22 mouse cellular contexts compared by ENCODE assay signal in genomic region chr14:20746935-20747334, GRCm38 (mm10). TPM values are rescaled to one million over a fixed set of nuclear protein-coding genes. Genes with fewer than 3 reads are reported as not detected.
DNase-seq lines count a peak whose midpoint lies in the region; ATAC-seq and TF ChIP-seq lines count a peak whose summit lies in the region.
"Had no signal": no experiment of that assay in that cellular context is flagged by ENCODE, and none has a peak within 500 bp of the region (broad histone marks: within the 10 kb centered on the region; RNA-seq: fewer than 3 reads in every experiment).

No protein-coding gene starts in this region.

- peak; percentile 29; the same call in 1 of the 2 replicates for TF ChIP-seq CTCF in kidney, adult 2 months (conservative IDR thresholded peaks at IDR 0.05; ENCODE audit: insufficient read depth, insufficient read length, low read depth, low read length)

- no peak overlapping the region for H3K4me2 ChIP-seq in kidney, embryonic 14.5 days (replicated peaks; ENCODE audit: low read depth, low read length)
- no peak overlapping the region for H3K4me2 ChIP-seq in neural tube, embryonic 15.5 days
- H3K4me2 ChIP-seq: forebrain, embryonic 13.5 days; liver, embryonic 12.5 days; neural tube, embryonic 12.5 days; stomach, embryonic 15.5 days had no signal

- H3K9ac ChIP-seq in kidney, embryonic 14.5 days (ENCODE audit: low read depth, low read length), result no peak overlapping the region
- H3K9ac ChIP-seq in neural tube, embryonic 15.5 days (replicated peaks), result no peak overlapping the region
- H3K9ac ChIP-seq: forebrain, embryonic 13.5 days; liver, embryonic 12.5 days; neural tube, embryonic 12.5 days; stomach, embryonic 15.5 days had no signal

- H3K27me3 ChIP-seq in kidney, adult 2 months (replicated peaks; ENCODE audit: control insufficient read depth, insufficient read depth, low read length), result no peaks in the 10 kb centered on the region
- no peaks in the 10 kb centered on the region for H3K27me3 ChIP-seq in kidney, embryonic 14.5 days (ENCODE audit: control insufficient read depth, insufficient read depth, low read length)
- H3K27me3 ChIP-seq in neural tube, embryonic 15.5 days (replicated peaks), result no peaks in the 10 kb centered on the region
- H3K27me3 ChIP-seq: forebrain, embryonic 13.5 days; liver, embryonic 12.5 days; megakaryocyte, embryonic 14.5 days; neural tube, embryonic 12.5 days; stomach, embryonic 15.5 days had no signal

- H3K9me3 ChIP-seq in kidney, embryonic 14.5 days (ENCODE audit: control insufficient read depth, low read length), result no peaks in the 10 kb centered on the region
- H3K9me3 ChIP-seq in neural tube, embryonic 15.5 days (replicated peaks), result no peaks in the 10 kb centered on the region
- H3K9me3 ChIP-seq: embryonic facial prominence, embryonic 10.5 days; forebrain, embryonic 13.5 days; limb, embryonic 10.5 days; liver, embryonic 12.5 days; megakaryocyte, embryonic 14.5 days; neural tube, embryonic 12.5 days; stomach, embryonic 15.5 days had no signal

- 82% methylated on average over 3 of the region's 3 CpGs for WGBS in kidney, adult 2 months
- WGBS in kidney, embryonic 14.5 days, result 78% methylated on average over 3 of the region's 3 CpGs
- 88% methylated on average over 3 of the region's 3 CpGs for WGBS in neural tube, embryonic 15.5 days

- H3K4me1 ChIP-seq in kidney, adult 2 months (ENCODE audit: control insufficient read depth, insufficient read depth, low read length), result peaks cover 3% of the 10 kb centered on the region; the same call in 1 of the 2 replicates
- H3K4me1 ChIP-seq in kidney, embryonic 14.5 days (ENCODE audit: control insufficient read depth, insufficient read depth, low read length), result no peaks in the 10 kb centered on the region
- peaks cover 4% of the 10 kb centered on the region; the same call in 1 of the 2 replicates for H3K4me1 ChIP-seq in neural tube, embryonic 15.5 days
- H3K4me1 ChIP-seq: embryonic facial prominence, embryonic 10.5 days; forebrain, embryonic 13.5 days; liver, embryonic 12.5 days; neural tube, embryonic 12.5 days; stomach, embryonic 15.5 days had no signal

- no peak for DNase-seq in frontal cortex, adult 2 months (ENCODE audit: extremely low spot score in 1 of 2, low spot score in 1 of 2)
- no peak for DNase-seq in kidney, adult 2 months
- DNase-seq in neural tube, embryonic 10.5 days (ENCODE audit: extremely low spot score, low spot score), result no peak
- no peak for DNase-seq in thymus, postnatal 10 days (ENCODE audit: low spot score in 2 of 2)
- DNase-seq: cerebellum, adult 11 months; cerebellum, postnatal 36 days; heart, adult 18-20 months; kidney, adult 9 months; lung, postnatal 10 days; right cerebral cortex, postnatal 14 days; thymus, postnatal 25 days had no signal

- H3K36me3 ChIP-seq in kidney, adult 2 months (ENCODE audit: control insufficient read depth, insufficient read depth, low read length), result peaks cover 4% of the 10 kb centered on the region
- peaks cover 39% of the 10 kb centered on the region; the same call in 1 of the 2 replicates for H3K36me3 ChIP-seq in kidney, embryonic 14.5 days (ENCODE audit: control insufficient read depth, insufficient read depth, low read length)
- H3K36me3 ChIP-seq in neural tube, embryonic 15.5 days, result peaks cover 38% of the 10 kb centered on the region

- ATAC-seq in frontal cortex, adult (ENCODE audit: low TSS enrichment), result peak; percentile 53
- no peak for ATAC-seq in kidney, embryonic 14.5 days (ENCODE audit: low FRiP score, low TSS enrichment)
- no peak for ATAC-seq in neural tube, embryonic 15.5 days (ENCODE audit: low FRiP score)
- ATAC-seq: forebrain, embryonic 13.5 days; hindbrain, embryonic 16.5 days; liver, embryonic 12.5 days had no signal

- TF ChIP-seq POLR2A in kidney, adult 2 months (IDR thresholded peaks at IDR 0.05; ENCODE audit: low read depth, low read length), result no peak

- H3K4me3 ChIP-seq in kidney, adult 2 months (ENCODE audit: insufficient read depth, low read depth, low read length), result no peak overlapping the region
- H3K4me3 ChIP-seq in kidney, embryonic 14.5 days (ENCODE audit: low read length), result no peak overlapping the region
- H3K4me3 ChIP-seq in neural tube, embryonic 15.5 days (replicated peaks), result no peak overlapping the region
- H3K4me3 ChIP-seq: embryonic facial prominence, embryonic 10.5 days; forebrain, embryonic 13.5 days; limb, embryonic 10.5 days; liver, embryonic 12.5 days; neural tube, embryonic 12.5 days; stomach, embryonic 15.5 days had no signal

- H3K27ac ChIP-seq in kidney, adult 2 months (ENCODE audit: insufficient read depth, low read depth, low read length), result no peak overlapping the region
- H3K27ac ChIP-seq in kidney, embryonic 14.5 days (ENCODE audit: low read depth, low read length), result no peak overlapping the region
- H3K27ac ChIP-seq in neural tube, embryonic 15.5 days (replicated peaks), result 0 out of 2 replicates have a peak overlapping the region, but pooled peaks have one; percentile 51
- H3K27ac ChIP-seq: embryonic facial prominence, embryonic 10.5 days; forebrain, embryonic 13.5 days; limb, embryonic 10.5 days; liver, embryonic 12.5 days; neural tube, embryonic 12.5 days; stomach, embryonic 15.5 days had no signal

RNA-seq across cellular contexts. Expression of gene Ndst2, which starts 12.6 kb away (rescaled TPM):
- 22.6 and 24.8 TPM in 2 replicates for polyA plus RNA-seq in frontal cortex, adult 2 months (2012; rRNA removed)
- 28.7 and 31.4 TPM in 2 replicates for polyA plus RNA-seq in kidney, adult 2 months (2012; rRNA removed)
- 21.3 and 32.1 TPM in 2 replicates for polyA plus RNA-seq in kidney, embryonic 14.5 days (2014; fragmentation: Nextera tagmentation; extraction: Ambion mirVana)
- polyA plus RNA-seq in neural tube, embryonic 15.5 days (2015; fragmentation: Nextera tagmentation; extraction: Ambion mirVana), result 17.1 and 19.3 TPM in 2 replicates

RNA-seq across cellular contexts. Expression of gene Zswim8, which starts 39.6 kb away (rescaled TPM):
- 172 and 188 TPM in 2 replicates for polyA plus RNA-seq in frontal cortex, adult 2 months (2012; rRNA removed)
- polyA plus RNA-seq in kidney, adult 2 months (2012; rRNA removed), result 136 and 167 TPM in 2 replicates
- 30.1 and 32.1 TPM in 2 replicates for polyA plus RNA-seq in kidney, embryonic 14.5 days (2014; fragmentation: Nextera tagmentation; extraction: Ambion mirVana)
- 39.1 and 43.0 TPM in 2 replicates for polyA plus RNA-seq in neural tube, embryonic 15.5 days (2015; fragmentation: Nextera tagmentation; extraction: Ambion mirVana)

RNA-seq across cellular contexts. Expression of gene Chchd1, which starts 44.1 kb away (rescaled TPM):
- polyA plus RNA-seq in frontal cortex, adult 2 months (2012; rRNA removed), result 65.6 and 79.4 TPM in 2 replicates
- 42.3 and 54.0 TPM in 2 replicates for polyA plus RNA-seq in kidney, adult 2 months (2012; rRNA removed)
- 218 and 327 TPM in 2 replicates for polyA plus RNA-seq in kidney, embryonic 14.5 days (2014; fragmentation: Nextera tagmentation; extraction: Ambion mirVana)
- 173 and 194 TPM in 2 replicates for polyA plus RNA-seq in neural tube, embryonic 15.5 days (2015; fragmentation: Nextera tagmentation; extraction: Ambion mirVana)

RNA-seq across cellular contexts. Expression of gene Camk2g, which starts 47.0 kb away (rescaled TPM):
- 201 and 208 TPM in 2 replicates for polyA plus RNA-seq in frontal cortex, adult 2 months (2012; rRNA removed)
- 15.4 and 16.0 TPM in 2 replicates for polyA plus RNA-seq in kidney, adult 2 months (2012; rRNA removed)
- polyA plus RNA-seq in kidney, embryonic 14.5 days (2014; fragmentation: Nextera tagmentation; extraction: Ambion mirVana), result 33.6 and 50.2 TPM in 2 replicates
- 214 and 230 TPM in 2 replicates for polyA plus RNA-seq in neural tube, embryonic 15.5 days (2015; fragmentation: Nextera tagmentation; extraction: Ambion mirVana)

RNA-seq across cellular contexts. Expression of gene Fut11, which starts 52.2 kb away (rescaled TPM):
- polyA plus RNA-seq in frontal cortex, adult 2 months (2012; rRNA removed), result 15.2 and 15.3 TPM in 2 replicates
- polyA plus RNA-seq in kidney, adult 2 months (2012; rRNA removed), result 7.9 and 11.2 TPM in 2 replicates
- 15.1 and 19.9 TPM in 2 replicates for polyA plus RNA-seq in kidney, embryonic 14.5 days (2014; fragmentation: Nextera tagmentation; extraction: Ambion mirVana)
- polyA plus RNA-seq in neural tube, embryonic 15.5 days (2015; fragmentation: Nextera tagmentation; extraction: Ambion mirVana), result 30.0 and 31.5 TPM in 2 replicates
